Mouse (Mus musculus) left cerebral cortex, adult 2 months (tissue): ENCODE results near the gene Nrarp. TPM values are rescaled to one million over a fixed set of nuclear protein-coding genes. Genes with fewer than 3 reads are reported as not detected.

Source experiments
- DNase-seq, 2 experiments: peaks; one replicate each; pipeline ENCODE4 v3.0.0; 2021 to 2022; ENCODE audit warnings: low spot score in 2 of 2, mixed read lengths in 1 of 2; ENCODE audit errors: extremely low spot score in 1 of 2
- H3K27ac ChIP-seq: fragments of 200-600 bp; 2 replicates; pipeline ENCODE4 v1.8.1; 2022
- H3K4me3 ChIP-seq: fragments of 200-600 bp; 2 replicates; pipeline ENCODE4 v1.8.1; 2022
- CTCF ChIP-seq: fragments of 200-600 bp; IDR thresholded peaks from 2 replicates; pipeline ENCODE4 v1.8.1; 2022; ENCODE audit warnings: antibody characterized with exemption, mild to moderate bottlenecking, moderate library complexity
- intact Hi-C: fragments of 180-260 bp; cut with DNase I; formaldehyde crosslinking; loops from one replicate; pipeline ENCODE4 v1.15.1; 2025
- total RNA-seq, 2 experiments: library from RNA; stranded (reverse); gene quantifications; 2 replicates each; pipeline ENCODE4 v1.2.3; 2021

Gene Nrarp
- total RNA-seq, 2 experiments from 2014 or later, result 20.2 to 21.7 TPM

DNA sequence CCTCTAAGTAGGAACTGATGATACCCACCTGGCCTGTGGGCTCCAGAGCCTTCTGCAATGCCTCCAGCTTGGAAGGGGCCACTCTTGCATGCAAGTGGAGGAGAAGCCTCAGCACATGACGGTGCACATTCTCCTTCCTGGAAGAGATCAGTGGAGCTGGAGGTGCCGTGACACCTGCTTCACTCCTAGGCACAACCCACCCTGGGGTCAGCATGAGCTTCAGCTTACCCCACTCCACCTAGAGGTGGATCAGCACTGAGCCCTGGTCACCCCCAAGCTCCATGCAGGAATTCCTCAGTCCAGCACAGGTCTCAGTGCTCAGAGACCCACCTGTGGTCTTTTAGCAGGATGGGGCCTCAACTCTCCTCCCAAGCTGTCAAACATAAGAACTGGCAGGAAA, 20.1 kb downstream of the Nrarp start:
- intact Hi-C loops, result no loop called here
- no peak overlapping the region for H3K4me3 ChIP-seq
- H3K27ac ChIP-seq, result no peak overlapping the region
- DNase-seq, result no peak
- TF ChIP-seq CTCF, result no peak

DNA sequence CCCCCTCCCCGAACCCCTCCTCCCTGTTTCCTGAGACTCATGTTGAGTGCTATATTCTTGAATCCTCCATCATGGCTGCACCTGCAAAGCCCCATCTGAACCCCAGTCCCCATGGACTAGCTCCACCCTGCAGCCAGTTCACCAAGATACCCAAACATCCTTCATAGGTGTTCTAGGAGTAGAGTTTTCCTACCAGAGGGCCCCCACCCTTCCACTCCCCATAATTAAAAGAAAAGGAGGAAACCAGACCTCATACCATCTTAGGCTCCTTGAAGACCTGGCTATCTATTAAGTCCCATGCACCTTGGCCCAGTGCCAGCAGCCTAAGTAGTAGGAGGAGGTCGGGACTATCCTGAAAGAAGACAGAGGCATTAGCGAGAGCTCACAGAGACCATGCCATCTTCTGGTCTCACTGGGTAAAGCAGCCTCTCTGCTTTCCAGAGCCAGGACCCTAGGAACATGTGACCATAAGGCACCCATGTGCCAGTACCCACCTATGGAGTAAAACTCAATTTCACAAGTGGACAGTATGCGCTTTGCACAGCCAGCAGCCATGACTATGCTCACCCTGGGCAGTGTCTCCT, 23.2 kb downstream of the Nrarp start:
- TF ChIP-seq CTCF, result peak; percentile 17
- Histone ChIP-seq H3K27ac (no peak overlapping the region), H3K4me3 (no peak overlapping the region)
- DNase-seq, result no peak
- intact Hi-C loops, result no loop called here

GRCm38 (mm10) chr2:25207593-25207992, 27.0 kb downstream of the Nrarp start:
- intact Hi-C loops, result no loop called here
- no peak overlapping the region for H3K4me3 ChIP-seq
- no peak for TF ChIP-seq CTCF
- no peak for DNase-seq
- no peak overlapping the region for H3K27ac ChIP-seq

GRCm38 (mm10) chr2:25210686-25211085, 30.1 kb downstream of the Nrarp start:
- H3K4me3 ChIP-seq, result peak overlapping the region; percentile 97
- peak overlapping the region; percentile 98 for H3K27ac ChIP-seq
- DNase-seq, result no peak
- intact Hi-C loops, result loop anchor here (2.0 kb wide), 1 partner anchor 14 kb away; the partner anchor contains the start of gene Tubb4b
- TF ChIP-seq CTCF, result no peak

- intact Hi-C loops, result loop anchor here (2.0 kb wide), 1 partner anchor 14 kb away; the partner anchor contains the start of gene Tubb4b
- Histone ChIP-seq H3K27ac (peak within 1 kb of the TSS; percentile 98), H3K4me3 (peak within 1 kb of the TSS; percentile 97)
- DNase-seq, result peak; percentile 81 to 82
- no peak for TF ChIP-seq CTCF
These were observed 30.6 kb downstream of the Nrarp start, which contains the start of gene Nelfb for GRCm38 (mm10) chr2:25211121-25211670. Gene Nelfb (minus strand): TSS chr2:25211489.

- Histone ChIP-seq H3K4me3 (no peak overlapping the region), H3K27ac (no peak overlapping the region)
- TF ChIP-seq CTCF, result no peak
- DNase-seq, result no peak
- intact Hi-C loops, result no loop called here
These were observed 32.8 kb downstream of the Nrarp start for GRCm38 (mm10) chr2:25213266-25213865.

DNA sequence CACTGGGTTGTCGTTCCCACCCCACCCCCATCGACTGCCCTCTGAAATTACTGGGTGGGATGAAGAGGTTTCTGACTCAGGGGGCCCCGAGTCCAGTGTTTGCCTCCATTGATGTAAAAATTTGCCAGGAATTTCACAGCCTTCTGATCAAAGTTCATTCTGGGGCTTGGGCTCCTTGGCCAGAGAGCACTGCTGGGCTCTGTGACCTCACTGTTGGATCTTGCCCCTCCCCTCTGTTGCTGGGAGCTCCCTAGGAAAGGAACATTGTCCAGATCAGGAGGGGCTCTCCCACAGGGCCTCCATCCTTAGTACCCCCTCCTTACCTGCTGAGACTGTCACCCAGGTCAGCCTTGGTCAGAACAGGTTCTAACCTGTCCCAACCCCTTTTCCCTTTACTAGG, 33.9 kb downstream of the Nrarp start, which contains the start of gene Stpg3:
Gene Stpg3 (minus strand): TSS at position 194 of the 400 bp plus-strand sequence.
- intact Hi-C loops, result no loop called here
- no peak for DNase-seq
- no peak within 1 kb of the TSS for H3K27ac ChIP-seq
- TF ChIP-seq CTCF, result no peak
- no peak within 1 kb of the TSS for H3K4me3 ChIP-seq

- no peak for TF ChIP-seq CTCF
- no peak for DNase-seq
- Histone ChIP-seq H3K27ac (no peak overlapping the region), H3K4me3 (no peak overlapping the region)
- intact Hi-C loops, result no loop called here
These were observed 37.1 kb downstream of the Nrarp start for GRCm38 (mm10) chr2:25217666-25218065.

- no peak within 1 kb of the TSS for H3K27ac ChIP-seq
- H3K4me3 ChIP-seq, result no peak within 1 kb of the TSS
- no peak for DNase-seq
- intact Hi-C loops, result no loop called here
- no peak for TF ChIP-seq CTCF
These were observed 37.9 kb downstream of the Nrarp start, which contains the start of gene Fam166a for GRCm38 (mm10) chr2:25218445-25218844. Gene Fam166a (plus strand): TSS chr2:25218745.

GRCm38 (mm10) chr2:25221331-25221772, 40.8 kb downstream of the Nrarp start:
- no peak overlapping the region for H3K4me3 ChIP-seq
- intact Hi-C loops, result no loop called here
- no peak for TF ChIP-seq CTCF
- no peak for DNase-seq
- no peak overlapping the region for H3K27ac ChIP-seq

DNA sequence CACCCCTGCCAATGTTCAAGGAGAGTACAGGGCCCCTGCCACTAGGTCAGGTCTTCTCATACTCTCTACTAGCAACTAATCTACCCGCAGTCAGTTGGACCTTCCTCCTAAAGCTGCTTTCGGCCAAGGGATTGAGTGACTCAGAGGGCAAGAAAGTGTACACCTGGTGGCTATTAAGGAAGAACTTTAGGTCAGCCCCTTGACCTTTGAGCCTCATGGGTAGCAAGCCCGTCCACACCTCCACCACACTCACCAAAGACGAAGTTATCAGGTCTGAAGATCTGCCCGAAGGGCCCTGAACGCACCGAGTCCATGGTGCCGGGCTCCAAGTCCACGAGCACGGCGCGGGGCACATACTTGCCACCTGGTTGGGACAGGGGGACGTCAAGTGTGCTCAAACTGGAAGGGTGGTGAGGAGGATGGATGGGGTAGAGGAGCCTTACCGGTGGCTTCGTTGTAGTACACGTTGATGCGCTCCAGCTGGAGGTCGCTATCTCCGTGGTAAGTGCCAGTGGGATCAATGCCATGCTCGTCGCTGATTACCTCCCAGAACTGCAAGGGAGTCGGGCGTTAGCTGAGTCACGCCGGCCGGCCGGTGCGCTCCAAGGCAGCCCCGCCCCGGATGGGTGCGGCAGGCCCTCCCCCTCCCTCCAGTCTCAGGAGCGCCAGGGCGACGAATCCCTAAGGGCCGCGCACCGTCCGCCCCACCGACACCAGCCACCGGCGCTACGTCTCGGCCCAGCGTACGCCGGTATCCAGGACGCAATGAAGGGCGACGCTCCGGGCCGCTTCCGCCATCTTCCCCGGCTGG, 43.3 kb downstream of the Nrarp start:
- intact Hi-C loops, result loop anchor here (2.0 kb wide), 1 partner anchor 13 kb away; the partner anchor contains the start of gene Nelfb
- TF ChIP-seq CTCF, result no peak
- H3K27ac ChIP-seq, result peak overlapping the region; percentile 96
- DNase-seq, result peak; percentile 79
- H3K4me3 ChIP-seq, result peak overlapping the region; percentile 93

GRCm38 (mm10) chr2:25224492-25224765, 43.9 kb downstream of the Nrarp start, which contains the start of gene Tubb4b:
Gene Tubb4b (minus strand): TSS chr2:25224702.
- TF ChIP-seq CTCF, result peak; percentile 13; the same call in 1 of the 2 replicates
- DNase-seq, result no peak
- peak within 1 kb of the TSS; percentile 93 for H3K4me3 ChIP-seq
- intact Hi-C loops, result loop anchor here (2.0 kb wide), 1 partner anchor 14 kb away; the partner anchor contains the start of gene Nelfb
- peak within 1 kb of the TSS; percentile 96 for H3K27ac ChIP-seq
